Mouse (Mus musculus): Measurements from ENCODE around the gene Tnik. TPM values are rescaled to one million over a fixed set of nuclear protein-coding genes. Genes with fewer than 3 reads are reported as not detected.

Gene Tnik
- polyA plus RNA-seq, 1 experiment from 2014 or later, result 1.2 TPM

DNA sequence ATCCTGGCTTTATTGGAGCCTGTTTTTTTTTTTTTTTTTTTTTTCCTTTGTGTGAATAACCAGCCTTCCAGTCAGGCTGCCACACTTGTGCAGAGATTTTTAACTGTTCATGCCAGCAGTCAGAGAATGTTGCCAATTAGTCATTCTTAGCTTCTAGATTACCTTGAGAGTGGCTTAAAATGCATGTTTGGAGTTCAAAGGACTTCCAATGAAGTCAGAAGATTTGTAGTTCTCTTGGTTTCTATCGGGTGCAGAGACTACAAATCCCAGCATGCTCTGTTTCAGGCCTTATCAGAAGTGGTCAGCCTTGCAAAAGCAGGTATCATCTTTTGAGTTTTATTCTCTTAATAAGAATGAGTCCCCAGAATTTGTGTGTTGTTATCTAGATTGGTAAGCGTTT, 80.6 kb downstream of the Tnik start:
- Histone ChIP-seq H3K4me1 (replicated peaks; ENCODE audit: insufficient read depth, low read length) (no peaks in the 10 kb centered on the region), H3K27ac (no peak overlapping the region), H3K36me3 (ENCODE audit: insufficient read depth, low read length) (no peaks in the 10 kb centered on the region), H3K4me2 (ENCODE audit: low read length) (no peak overlapping the region), H3K9me3 (replicated peaks; ENCODE audit: low read length) (no peaks in the 10 kb centered on the region), H3K9ac (ENCODE audit: low read depth, low read length) (no peak overlapping the region), H3K4me3 (replicated peaks; ENCODE audit: low read depth, low read length) (no peak overlapping the region), H3K27me3 (ENCODE audit: insufficient read depth, low read length) (no peaks in the 10 kb centered on the region)
- DNase-seq (ENCODE audit: low spot score), result no peak
- ATAC-seq (replicated peaks; ENCODE audit: low FRiP score, low read depth), result no peak
- 79% methylated on average over 2 of the region's 2 CpGs for whole genome bisulfite sequencing
- no peak for TF ChIP-seq CTCF (IDR thresholded peaks at IDR 0.05; ENCODE audit: low read depth)

GRCm38 (mm10) chr3:28345446-28345845, 82.4 kb downstream of the Tnik start:
- H3K4me3 ChIP-seq (replicated peaks; ENCODE audit: low read depth, low read length), result no peak overlapping the region
- DNase-seq (ENCODE audit: low spot score) (no peak), ATAC-seq (replicated peaks; ENCODE audit: low FRiP score, low read depth) (no peak)
- H3K4me1 ChIP-seq (replicated peaks; ENCODE audit: insufficient read depth, low read length), result no peaks in the 10 kb centered on the region
- H3K4me2 ChIP-seq (ENCODE audit: low read length), result no peak overlapping the region
- no peak for TF ChIP-seq CTCF (IDR thresholded peaks at IDR 0.05; ENCODE audit: low read depth)
- H3K27ac ChIP-seq, result no peak overlapping the region
- H3K9me3 ChIP-seq (replicated peaks; ENCODE audit: low read length), result no peaks in the 10 kb centered on the region
- H3K9ac ChIP-seq (ENCODE audit: low read depth, low read length), result no peak overlapping the region
- no peaks in the 10 kb centered on the region for H3K27me3 ChIP-seq (ENCODE audit: insufficient read depth, low read length)
- 89% methylated on average over 1 of the region's 1 CpGs for WGBS
- H3K36me3 ChIP-seq (ENCODE audit: insufficient read depth, low read length), result no peaks in the 10 kb centered on the region

DNA sequence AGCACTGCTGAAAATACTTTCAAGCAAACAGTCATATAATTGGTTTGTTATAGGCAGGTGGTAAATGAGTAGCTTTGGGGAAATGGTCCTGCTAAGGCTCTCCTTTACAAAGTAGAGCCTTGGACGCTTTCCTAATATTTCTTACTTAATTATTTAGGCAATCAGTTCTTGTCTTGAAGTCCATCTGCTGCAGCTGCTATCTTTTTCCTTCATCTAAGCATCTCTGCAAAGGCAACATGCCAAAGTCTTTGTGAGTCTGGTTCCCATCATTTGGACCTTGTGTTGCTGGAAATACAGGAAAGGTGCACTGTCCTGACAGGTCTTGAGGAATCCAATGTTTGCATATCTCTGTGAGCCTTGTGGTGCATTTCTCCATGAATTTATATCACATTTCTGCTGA, 82.9 kb downstream of the Tnik start:
- no peak for TF ChIP-seq CTCF (IDR thresholded peaks at IDR 0.05; ENCODE audit: low read depth)
- H3K4me1 ChIP-seq (replicated peaks; ENCODE audit: insufficient read depth, low read length), result no peaks in the 10 kb centered on the region
- no peak overlapping the region for H3K4me2 ChIP-seq (ENCODE audit: low read length)
- no peak for DNase-seq (ENCODE audit: low spot score)
- H3K27ac ChIP-seq, result no peak overlapping the region
- no peaks in the 10 kb centered on the region for H3K36me3 ChIP-seq (ENCODE audit: insufficient read depth, low read length)
- no peaks in the 10 kb centered on the region for H3K9me3 ChIP-seq (replicated peaks; ENCODE audit: low read length)
- H3K9ac ChIP-seq (ENCODE audit: low read depth, low read length), result no peak overlapping the region
- 83% methylated on average over 1 of the region's 1 CpGs for WGBS
- no peaks in the 10 kb centered on the region for H3K27me3 ChIP-seq (ENCODE audit: insufficient read depth, low read length)
- no peak overlapping the region for H3K4me3 ChIP-seq (replicated peaks; ENCODE audit: low read depth, low read length)
- no peak for ATAC-seq (replicated peaks; ENCODE audit: low FRiP score, low read depth)

DNA sequence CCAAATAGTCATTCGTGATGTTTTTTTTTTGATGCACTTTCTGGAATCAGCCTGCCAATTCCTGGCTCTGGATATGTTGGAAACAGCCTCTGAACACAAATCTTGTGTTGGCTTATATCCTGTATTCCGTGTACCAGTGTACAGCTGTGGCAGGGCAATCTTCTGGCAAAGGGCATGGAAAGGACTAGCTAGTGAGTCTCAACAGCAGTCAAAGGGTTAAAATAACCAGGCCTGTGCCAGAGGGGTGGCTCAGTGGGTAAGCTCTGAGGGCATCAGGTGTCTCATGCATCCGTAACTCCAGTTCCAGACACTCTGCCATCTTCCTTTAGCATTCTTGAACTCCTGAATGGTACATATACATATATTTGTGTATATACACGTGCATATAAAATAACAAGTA, 83.5 kb downstream of the Tnik start:
- 80% methylated on average over 4 of the region's 4 CpGs for WGBS
- no peak for TF ChIP-seq CTCF (IDR thresholded peaks at IDR 0.05; ENCODE audit: low read depth)
- no peak overlapping the region for H3K4me3 ChIP-seq (replicated peaks; ENCODE audit: low read depth, low read length)

GRCm38 (mm10) chr3:28348746-28349145, 85.7 kb downstream of the Tnik start:
- ATAC-seq (replicated peaks; ENCODE audit: low FRiP score, low read depth) (no peak), DNase-seq (ENCODE audit: low spot score) (no peak)
- no peak overlapping the region for H3K4me2 ChIP-seq (ENCODE audit: low read length)
- no peak overlapping the region for H3K27ac ChIP-seq
- no peaks in the 10 kb centered on the region for H3K4me1 ChIP-seq (replicated peaks; ENCODE audit: insufficient read depth, low read length)
- no peak overlapping the region for H3K9ac ChIP-seq (ENCODE audit: low read depth, low read length)
- 89% methylated on average over 1 of the region's 1 CpGs for WGBS
- TF ChIP-seq CTCF (IDR thresholded peaks at IDR 0.05; ENCODE audit: low read depth), result no peak
- no peaks in the 10 kb centered on the region for H3K36me3 ChIP-seq (ENCODE audit: insufficient read depth, low read length)
- H3K4me3 ChIP-seq (replicated peaks; ENCODE audit: low read depth, low read length), result no peak overlapping the region
- no peaks in the 10 kb centered on the region for H3K9me3 ChIP-seq (replicated peaks; ENCODE audit: low read length)
- H3K27me3 ChIP-seq (ENCODE audit: insufficient read depth, low read length), result no peaks in the 10 kb centered on the region

More for the DNA sequence above, 83.5 kb downstream of the Tnik start:
- Histone ChIP-seq H3K4me1 (replicated peaks; ENCODE audit: insufficient read depth, low read length) (no peaks in the 10 kb centered on the region), H3K4me2 (ENCODE audit: low read length) (no peak overlapping the region), H3K36me3 (ENCODE audit: insufficient read depth, low read length) (no peaks in the 10 kb centered on the region), H3K27me3 (ENCODE audit: insufficient read depth, low read length) (no peaks in the 10 kb centered on the region), H3K27ac (no peak overlapping the region), H3K9me3 (replicated peaks; ENCODE audit: low read length) (no peaks in the 10 kb centered on the region), H3K9ac (ENCODE audit: low read depth, low read length) (no peak overlapping the region)
- ATAC-seq (replicated peaks; ENCODE audit: low FRiP score, low read depth) (no peak), DNase-seq (ENCODE audit: low spot score) (no peak)

GRCm38 (mm10) chr3:28350147-28350801, 87.3 kb downstream of the Tnik start:
- Histone ChIP-seq H3K4me1 (replicated peaks; ENCODE audit: insufficient read depth, low read length) (no peaks in the 10 kb centered on the region), H3K9ac (ENCODE audit: low read depth, low read length) (no peak overlapping the region), H3K4me2 (ENCODE audit: low read length) (no peak overlapping the region), H3K36me3 (ENCODE audit: insufficient read depth, low read length) (no peaks in the 10 kb centered on the region), H3K27me3 (ENCODE audit: insufficient read depth, low read length) (no peaks in the 10 kb centered on the region), H3K27ac (no peak overlapping the region), H3K9me3 (replicated peaks; ENCODE audit: low read length) (no peaks in the 10 kb centered on the region), H3K4me3 (replicated peaks; ENCODE audit: low read depth, low read length) (no peak overlapping the region)
- no peak for TF ChIP-seq CTCF (IDR thresholded peaks at IDR 0.05; ENCODE audit: low read depth)
- WGBS, result 74% methylated on average over 10 of the region's 10 CpGs
- ATAC-seq (replicated peaks; ENCODE audit: low FRiP score, low read depth) (no peak), DNase-seq (ENCODE audit: low spot score) (no peak)

- Histone ChIP-seq H3K9ac (ENCODE audit: low read depth, low read length) (no peak overlapping the region), H3K4me3 (replicated peaks; ENCODE audit: low read depth, low read length) (no peak overlapping the region), H3K27ac (no peak overlapping the region), H3K4me2 (ENCODE audit: low read length) (no peak overlapping the region), H3K36me3 (ENCODE audit: insufficient read depth, low read length) (no peaks in the 10 kb centered on the region), H3K9me3 (replicated peaks; ENCODE audit: low read length) (no peaks in the 10 kb centered on the region), H3K4me1 (replicated peaks; ENCODE audit: insufficient read depth, low read length) (no peaks in the 10 kb centered on the region), H3K27me3 (ENCODE audit: insufficient read depth, low read length) (no peaks in the 10 kb centered on the region)
- 68% methylated on average over 2 of the region's 2 CpGs for whole genome bisulfite sequencing
- ATAC-seq (replicated peaks; ENCODE audit: low FRiP score, low read depth), result no peak
- DNase-seq (ENCODE audit: low spot score), result no peak
- no peak for TF ChIP-seq CTCF (IDR thresholded peaks at IDR 0.05; ENCODE audit: low read depth)
These were observed 95.4 kb downstream of the Tnik start for GRCm38 (mm10) chr3:28358391-28358790.

Data from kidney, postnatal 0 days (tissue).